Mouse (Mus musculus) ovary, adult 10 weeks (tissue): ENCODE data around the gene Ptch2. TPM values are rescaled to one million over a fixed set of nuclear protein-coding genes. Genes with fewer than 3 reads are reported as not detected.

Experiments used
- polyA plus RNA-seq: library from polyadenylated mRNA; stranded (reverse); fragments of 350-450 nt; fragmentation: Illumina TruSeq; extraction: RNeasy Lipid Tissue Mini Kit (QIAGEN cat#74804); gene quantifications from one replicate; pipeline ENCODE4 v1.2.3, GENCODE M21; 2014

Ptch2 gene
- not detected for polyA plus RNA-seq

DNA sequence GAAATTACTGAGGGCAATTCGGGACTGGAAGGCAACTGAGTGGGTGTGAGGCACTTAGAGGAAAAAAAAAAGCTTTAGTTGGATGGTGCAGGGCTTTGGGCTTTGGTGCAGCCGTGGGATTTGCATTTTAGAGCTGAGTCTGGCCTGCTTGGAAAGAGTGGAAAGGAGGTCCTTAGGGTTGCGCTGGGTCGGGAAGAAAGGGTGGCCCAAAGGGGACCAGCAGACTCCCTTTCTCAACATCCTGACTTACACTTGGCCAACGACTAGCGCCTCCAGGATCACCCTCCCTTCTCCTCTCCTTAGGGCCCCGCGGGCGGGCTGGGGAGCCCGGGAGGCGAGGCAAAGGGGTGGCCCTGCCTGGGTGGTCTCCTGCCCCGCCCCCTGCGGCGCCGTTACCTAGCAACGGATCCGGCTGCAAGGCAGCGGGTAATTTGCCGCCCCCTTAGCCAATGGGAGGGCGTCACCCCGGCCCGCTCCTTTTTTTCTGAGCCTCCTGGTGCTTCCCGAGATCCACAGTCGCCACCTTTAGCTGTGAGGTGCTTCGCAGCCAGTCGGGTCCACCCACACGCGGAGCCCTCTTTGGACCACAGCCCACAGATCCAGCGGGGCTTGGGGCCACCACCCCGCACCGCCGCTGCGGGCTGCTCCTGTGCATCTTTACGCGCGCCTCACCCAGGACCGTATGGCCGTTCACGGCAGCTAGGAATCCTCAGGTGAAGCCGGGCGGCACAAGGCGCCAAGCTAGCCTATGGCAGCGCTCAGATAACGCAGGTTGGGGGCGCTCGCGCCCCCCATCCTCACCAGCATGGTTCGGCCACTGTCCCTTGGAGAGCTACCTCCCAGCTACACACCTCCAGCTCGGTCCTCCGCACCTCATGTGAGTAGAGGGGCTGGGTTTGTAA, at the start of gene Ptch2:
Gene Ptch2 (plus strand): TSS at position 525 of the 902 bp plus-strand sequence.

DNA sequence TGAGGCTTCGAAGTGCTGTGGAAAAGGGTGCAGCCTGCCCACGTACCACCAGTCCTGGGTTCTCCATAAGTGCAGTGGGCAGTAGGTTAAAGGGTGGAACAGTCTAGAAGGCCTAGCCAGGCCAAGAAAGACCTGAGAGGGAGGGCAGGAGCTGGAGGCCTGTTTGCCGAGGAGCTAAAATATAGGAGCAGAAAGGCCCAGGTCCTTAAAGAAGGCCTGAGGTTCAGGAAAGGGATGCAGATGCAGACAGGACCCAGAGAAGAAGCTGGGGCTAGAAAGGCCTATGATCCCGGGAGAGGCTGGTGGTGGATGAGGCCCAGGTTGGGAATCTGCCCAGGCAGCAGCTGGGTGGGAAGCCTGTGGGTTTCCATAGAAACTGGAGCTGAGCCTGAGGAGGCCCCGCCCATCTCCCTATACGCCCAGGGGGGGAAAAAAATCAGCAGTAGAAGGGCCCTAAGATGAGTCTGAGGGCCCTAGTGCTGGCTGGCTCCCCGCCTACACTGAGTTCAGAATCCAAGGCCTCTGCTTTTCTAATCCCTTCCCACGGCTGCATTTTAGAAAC, 29.6 kb downstream of the Ptch2 start, which contains the start of gene Btbd19:
Gene Btbd19 (minus strand): TSS at position 378 of the 562 bp plus-strand sequence.

DNA sequence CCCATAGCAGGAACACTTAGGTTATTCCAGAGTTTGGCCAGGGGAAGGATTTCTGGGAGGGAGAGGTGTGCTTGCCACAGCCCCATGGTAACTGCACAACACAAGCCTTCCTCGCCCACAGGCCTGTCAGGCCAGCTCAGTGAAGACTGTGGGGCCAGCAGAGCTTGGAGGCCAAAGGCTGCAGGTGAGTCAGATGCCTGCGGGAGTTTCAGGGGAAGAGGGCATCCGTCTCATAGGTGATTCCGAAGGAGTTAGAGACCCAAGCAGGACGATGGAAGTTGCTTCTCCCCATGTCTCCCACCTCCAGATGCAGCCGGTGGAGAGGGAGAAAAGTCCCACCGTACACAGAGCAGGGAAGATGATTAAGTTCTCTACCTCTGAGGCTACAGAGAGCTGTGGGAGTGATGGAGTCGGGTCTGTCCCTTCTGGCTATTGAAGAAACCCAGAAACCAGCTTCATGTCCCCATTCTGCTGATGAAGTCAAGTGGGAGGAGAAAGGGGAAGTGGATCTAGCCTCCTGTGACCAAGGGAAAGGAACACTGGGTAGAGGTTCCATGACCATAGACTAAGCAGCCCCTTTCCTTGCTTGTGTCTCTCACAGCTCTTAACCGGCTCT, 30.9 kb downstream of the Ptch2 start, which contains the start of gene Tctex1d4:
Gene Tctex1d4 (plus strand): TSS at position 120 of the 616 bp plus-strand sequence.

DNA sequence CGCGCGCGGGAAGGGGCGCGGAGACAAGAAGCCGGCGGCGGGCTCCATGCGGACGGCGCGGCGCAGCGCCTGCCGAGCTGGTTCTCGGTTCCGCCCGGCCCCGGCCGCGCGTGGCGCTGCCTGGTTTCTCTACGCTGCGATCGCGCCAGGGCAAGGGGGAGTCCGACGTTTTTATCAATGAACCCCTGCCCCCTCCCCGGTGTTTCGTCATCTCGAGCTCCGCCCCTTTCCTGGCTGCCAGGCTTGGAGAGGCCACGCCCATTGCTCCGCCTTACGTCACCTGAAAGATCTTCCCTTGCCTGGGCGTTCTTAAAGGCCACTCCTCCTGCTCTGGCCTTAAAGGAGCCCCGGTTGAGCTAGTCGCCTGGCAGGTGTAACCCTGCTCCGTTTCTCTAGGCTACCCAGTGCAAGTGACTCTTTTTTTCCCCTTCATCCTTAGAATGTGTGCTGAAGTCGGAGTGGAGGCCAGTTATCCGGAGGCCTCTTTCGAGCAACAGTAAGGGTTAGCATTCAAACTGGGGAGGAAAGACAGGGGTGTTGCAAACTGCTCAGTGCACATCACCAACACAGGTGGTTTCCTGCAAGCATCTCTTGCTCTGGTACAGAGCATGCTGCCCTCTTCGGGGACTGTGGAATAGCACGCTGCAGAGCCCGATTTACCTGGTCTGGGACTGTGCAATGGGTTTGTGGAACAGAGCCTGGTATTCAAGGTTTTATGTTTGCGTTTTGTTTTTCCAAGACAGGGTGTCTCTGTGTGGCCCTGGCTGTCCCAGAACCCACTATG, 38.1 kb downstream of the Ptch2 start, which contains the start of gene Plk3:
Gene Plk3 (minus strand): TSS at position 147 of the 784 bp plus-strand sequence.

DNA sequence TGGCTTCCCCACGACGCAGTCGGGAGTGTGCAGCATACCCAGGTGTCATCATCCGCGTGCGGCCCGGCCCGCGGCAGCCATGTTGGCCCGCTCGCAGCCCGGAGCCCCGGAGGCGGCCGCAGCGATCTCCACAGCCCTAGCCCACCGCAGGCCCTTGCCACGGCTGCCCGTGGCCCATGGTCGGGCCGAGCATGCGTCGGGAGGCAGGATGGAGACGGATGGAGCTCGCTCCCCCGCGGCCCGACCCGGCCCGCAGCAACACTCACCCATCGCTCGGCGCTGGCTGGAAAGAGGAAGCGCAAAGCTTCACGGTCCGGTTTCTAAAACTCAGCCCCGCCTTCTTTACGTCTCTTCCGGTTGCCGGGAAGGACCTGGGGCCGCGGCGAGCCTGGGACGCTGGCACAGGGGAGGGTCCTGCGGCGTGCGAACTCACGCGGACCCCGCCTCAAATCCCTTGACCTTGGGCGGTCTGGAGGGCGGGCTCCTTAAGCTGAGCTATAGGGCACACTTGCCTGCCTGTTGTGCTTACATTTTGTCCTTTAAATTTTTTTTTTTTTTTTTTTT, 60.0 kb downstream of the Ptch2 start, which contains the start of gene Rps8:
Gene Rps8 (minus strand): TSS at position 452 of the 564 bp plus-strand sequence.

Other genes starting within 250 kb of the Ptch2 start
- gene Zswim5, start 218.7 kb upstream of the Ptch2 start, polyA plus RNA-seq, result 3.1 TPM
- 7.2 TPM for gene Urod, start 101.7 kb upstream of the Ptch2 start, polyA plus RNA-seq
- gene Hectd3, start 100.8 kb upstream of the Ptch2 start, polyA plus RNA-seq, result 3.3 TPM
- 23.5 TPM for gene Eif2b3, start 76.7 kb upstream of the Ptch2 start, polyA plus RNA-seq
- 0.54 TPM for gene Btbd19, start 29.6 kb downstream of the Ptch2 start, polyA plus RNA-seq
- not detected for gene Tctex1d4, start 30.7 kb downstream of the Ptch2 start, polyA plus RNA-seq
- gene Plk3, start 37.9 kb downstream of the Ptch2 start, polyA plus RNA-seq, result not detected
- gene Rps8, start 60.2 kb downstream of the Ptch2 start, polyA plus RNA-seq, result 110 TPM
- 10.0 TPM for gene Kif2c, start 86.6 kb downstream of the Ptch2 start, polyA plus RNA-seq
- gene Tmem53, start 155.9 kb downstream of the Ptch2 start, polyA plus RNA-seq, result not detected
- gene Armh1, start 156.1 kb downstream of the Ptch2 start, polyA plus RNA-seq, result 0.88 TPM